Mouse (Mus musculus) mouse trophoblast stem cell (cell line): Measurements from ENCODE around the gene Gpkow.

Experiments
- in situ Hi-C, 2 experiments: fragments of 300-500 bp; cut with MseI, MboI; formaldehyde crosslinking; loops; 2 replicates in 1 of 2; 3 replicates in 1 of 2; pipeline ENCODE4 v1.15.1; 2025

The Gpkow gene

DNA sequence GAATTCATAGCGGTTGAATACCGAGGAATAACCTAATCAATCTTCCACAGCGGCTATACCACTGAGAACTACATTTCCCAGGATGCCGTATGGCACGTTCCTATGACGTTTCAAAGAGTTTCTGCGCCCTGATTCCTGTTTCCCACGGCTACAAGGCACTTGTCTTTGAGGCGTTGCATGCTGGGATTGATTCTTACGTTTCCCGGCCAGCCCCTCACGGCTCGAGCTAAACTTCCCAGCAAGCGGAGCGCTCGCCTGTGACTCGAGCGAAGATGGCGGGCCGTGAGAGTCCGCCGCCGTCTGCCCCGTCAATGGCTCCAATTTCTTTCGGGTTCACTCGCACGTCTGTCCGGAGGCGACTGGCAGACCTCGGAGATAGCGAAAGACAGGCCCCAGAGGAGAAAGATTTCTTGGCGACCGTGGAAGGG lies at the start of gene Gpkow:
Gene Gpkow, plus strand, starts transcription at position 178 of the 428 bp plus-strand sequence.
- in situ Hi-C loops: no loop called here

- in situ Hi-C loops: loop anchor here in 1 of 2 experiments (10.0 kb wide), 1 partner anchor 224 kb away; no protein-coding TSS in a partner anchor
Observed at GRCm38 (mm10) chrX:7648671-7649304, 48.1 kb upstream of the Gpkow start.

GRCm38 (mm10) chrX:7657221-7657639 lies 39.7 kb upstream of the Gpkow start, which contains the start of gene Prickle3:
TSS of gene Prickle3 (plus strand) at chrX:7657260.
- in situ Hi-C loops: loop anchor here in 1 of 2 experiments (10.0 kb wide), 1 partner anchor 58 kb away; the partner anchor contains the start of gene Wdr45

- in situ Hi-C loops: loop anchor here in 1 of 2 experiments (10.0 kb wide), 1 partner anchor 57 kb away; the partner anchor contains the start of gene Wdr45
Observed at GRCm38 (mm10) chrX:7658031-7658784, 38.7 kb upstream of the Gpkow start.

- in situ Hi-C loops: loop anchor here in 1 of 2 experiments (10.0 kb wide), 1 partner anchor 56 kb away; the partner anchor contains the start of gene Wdr45
Observed at GRCm38 (mm10) chrX:7658785-7659589, 37.9 kb upstream of the Gpkow start.

GRCm38 (mm10) chrX:7661086-7661485 lies 35.8 kb upstream of the Gpkow start:
- in situ Hi-C loops: no loop called here

GRCm38 (mm10) chrX:7662936-7663335 lies 34.0 kb upstream of the Gpkow start:
- in situ Hi-C loops: no loop called here

DNA sequence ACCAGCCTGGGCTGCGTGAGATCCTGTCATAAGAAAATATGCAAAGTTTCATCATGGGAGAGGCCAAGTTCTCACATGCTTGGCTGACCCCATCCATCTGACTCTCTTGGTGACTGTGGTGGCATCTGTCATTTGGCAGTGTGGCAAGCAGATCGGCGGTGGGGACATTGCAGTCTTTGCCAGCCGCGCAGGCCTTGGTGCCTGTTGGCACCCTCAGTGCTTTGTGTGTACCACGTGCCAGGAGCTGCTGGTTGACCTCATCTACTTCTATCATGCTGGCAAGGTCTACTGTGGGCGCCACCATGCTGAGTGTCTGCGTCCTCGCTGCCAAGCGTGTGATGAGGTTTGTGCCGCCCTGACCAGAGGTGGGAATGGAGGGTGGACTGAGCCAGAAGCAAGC lies 32.1 kb upstream of the Gpkow start:
- in situ Hi-C loops: no loop called here

GRCm38 (mm10) chrX:7665739-7666502 lies 31.0 kb upstream of the Gpkow start:
- in situ Hi-C loops: no loop called here

DNA sequence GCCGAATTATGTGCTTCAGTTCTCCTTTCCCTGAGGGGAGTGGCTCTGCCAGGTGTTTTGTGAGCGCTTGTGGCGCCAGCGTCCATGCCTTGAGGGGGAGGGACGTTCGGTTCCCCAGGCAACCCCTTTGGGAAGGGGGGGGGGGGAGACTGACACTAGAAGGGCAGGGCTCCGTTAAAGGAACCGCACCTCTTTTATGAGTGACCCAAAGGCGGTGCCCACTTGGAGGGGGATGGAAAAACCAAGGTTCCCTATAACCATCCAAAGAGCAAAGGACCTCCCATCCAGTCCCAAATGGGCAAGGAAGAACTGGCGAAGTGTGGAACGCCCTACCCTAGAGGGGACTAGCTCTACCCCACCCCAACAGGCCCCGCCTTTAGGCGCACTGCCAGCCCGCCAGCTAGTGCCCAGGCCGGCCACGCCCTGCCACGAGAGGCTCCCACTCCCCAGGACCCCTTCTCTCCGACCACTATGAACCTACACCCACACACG lies 26.5 kb upstream of the Gpkow start:
- in situ Hi-C loops: no loop called here

DNA sequence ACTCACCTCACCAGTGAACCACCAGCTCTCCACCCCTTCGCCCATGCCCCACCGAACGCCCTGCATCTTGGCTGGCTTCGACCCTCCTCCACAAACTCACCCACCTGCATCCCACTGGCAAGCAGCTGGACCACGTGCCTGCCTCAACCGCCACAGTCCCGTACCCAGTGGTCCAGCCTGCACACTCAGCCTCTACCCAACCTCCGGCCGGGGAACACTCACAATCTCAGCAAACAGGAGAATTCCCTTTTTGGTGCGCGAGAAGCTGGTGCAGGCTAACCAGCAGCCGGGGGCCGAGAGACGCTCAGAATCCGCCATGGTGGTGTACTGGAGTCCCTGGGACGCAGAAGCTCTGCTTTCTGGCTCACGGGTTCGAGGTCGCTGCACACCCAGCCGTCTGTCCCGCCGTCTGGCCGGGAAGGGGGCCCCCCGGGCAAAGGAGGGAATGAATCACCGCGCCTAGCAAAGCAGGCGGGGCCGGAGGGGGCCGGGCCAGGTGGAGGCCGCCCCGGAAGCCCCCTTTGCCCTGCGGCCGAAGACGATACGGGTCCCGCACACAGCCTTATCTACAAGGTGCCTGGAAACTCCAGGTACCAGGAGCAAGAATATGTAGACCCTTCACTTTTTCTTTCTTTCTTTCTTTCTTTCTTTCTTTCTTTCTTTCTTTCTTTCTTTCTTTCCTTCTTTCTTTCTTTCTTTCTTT lies 25.9 kb upstream of the Gpkow start, which contains the start of gene Plp2:
Gene Plp2, minus strand, starts transcription at position 470 of the 703 bp plus-strand sequence.
- in situ Hi-C loops: no loop called here

DNA sequence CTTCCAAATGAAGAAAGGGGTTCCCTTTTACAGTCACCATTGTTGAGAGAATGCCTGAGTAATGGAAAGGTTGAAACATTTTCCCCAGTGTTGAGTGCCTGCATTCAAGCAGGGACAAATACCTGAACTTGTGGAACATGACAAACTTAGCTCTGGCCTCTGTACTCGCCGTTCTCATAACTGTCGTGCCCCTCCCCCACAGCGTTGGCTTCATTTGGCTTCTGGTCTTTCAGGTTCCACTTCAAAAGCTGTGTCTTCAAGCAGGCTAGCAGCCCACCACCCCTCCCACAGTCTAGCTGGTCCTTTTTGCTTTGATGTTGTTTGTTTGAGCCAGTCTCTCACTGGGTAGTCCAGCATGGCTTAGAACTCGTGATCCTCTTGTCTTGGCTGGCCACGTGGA lies 24.2 kb upstream of the Gpkow start:
- in situ Hi-C loops: no loop called here

- in situ Hi-C loops: no loop called here
Observed at GRCm38 (mm10) chrX:7673578-7674281, 23.2 kb upstream of the Gpkow start.

DNA sequence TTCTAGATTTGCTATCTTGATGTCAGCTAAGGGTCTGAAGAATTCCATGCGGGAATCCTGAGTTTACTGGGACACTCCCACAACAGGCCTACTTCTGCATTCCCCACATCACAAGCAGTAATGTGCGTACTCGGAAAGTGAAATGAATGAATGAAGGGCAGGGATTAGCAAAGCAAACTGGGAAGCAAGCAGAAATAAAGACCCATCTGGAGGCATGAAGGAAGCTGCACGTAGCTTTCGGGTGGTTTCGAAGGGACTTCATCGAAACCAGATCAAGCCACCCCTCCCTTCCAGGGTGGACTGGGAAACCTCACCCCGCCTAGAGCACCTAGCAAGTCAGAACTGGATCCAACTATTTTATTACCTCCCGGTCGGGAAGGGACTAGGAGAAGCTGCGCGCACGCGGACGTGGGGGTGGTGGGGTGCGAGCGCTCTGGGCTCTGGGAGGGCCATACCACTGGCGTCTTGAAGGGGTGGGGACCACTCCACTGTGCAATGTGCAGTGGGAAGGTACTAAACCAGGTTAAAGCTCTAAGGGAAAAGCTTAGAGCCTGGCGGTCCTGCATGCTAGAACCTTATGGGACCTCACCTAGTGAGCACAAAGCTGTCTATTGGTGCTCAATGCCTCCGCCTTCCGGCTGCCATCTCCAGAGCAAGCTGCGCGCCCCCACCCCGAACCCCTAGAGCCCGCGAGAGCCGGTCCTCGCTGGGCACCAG lies 22.5 kb upstream of the Gpkow start:
- in situ Hi-C loops: no loop called here

DNA sequence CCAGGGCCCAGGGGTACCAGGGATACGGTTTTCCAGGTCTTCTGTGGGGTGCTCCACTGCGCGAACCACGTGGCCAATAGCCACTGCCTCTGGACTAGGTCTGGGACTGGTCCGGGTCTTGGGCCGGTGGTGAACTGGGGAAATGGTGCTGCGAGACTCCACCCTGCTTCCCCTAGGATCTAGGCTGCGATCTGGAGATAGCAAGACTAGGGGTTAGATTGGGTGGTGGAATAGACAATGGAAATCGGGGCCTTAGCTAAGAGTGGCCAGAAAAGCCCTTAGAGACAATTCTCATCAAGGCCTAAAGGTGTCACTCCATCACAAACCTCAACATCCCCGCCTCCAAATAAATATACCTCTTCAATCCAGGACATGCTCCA lies 21.9 kb upstream of the Gpkow start:
- in situ Hi-C loops: no loop called here

- in situ Hi-C loops: no loop called here
Observed at GRCm38 (mm10) chrX:7678986-7679385, 17.9 kb upstream of the Gpkow start.

- in situ Hi-C loops: no loop called here
Observed at GRCm38 (mm10) chrX:7679405-7680056, 17.4 kb upstream of the Gpkow start.

- in situ Hi-C loops: no loop called here
Observed at GRCm38 (mm10) chrX:7680057-7680412, 16.9 kb upstream of the Gpkow start.
